Mouse (Mus musculus): ENCODE results near the gene Paqr5. TPM values are rescaled to one million over a fixed set of nuclear protein-coding genes. Genes with fewer than 3 reads are reported as not detected.
A peak's percentile ranks its signal among the peaks of the same experiment; 100 is the strongest.

The Paqr5 gene
- polyA plus RNA-seq, 1 experiment: 0.02 TPM

DNA sequence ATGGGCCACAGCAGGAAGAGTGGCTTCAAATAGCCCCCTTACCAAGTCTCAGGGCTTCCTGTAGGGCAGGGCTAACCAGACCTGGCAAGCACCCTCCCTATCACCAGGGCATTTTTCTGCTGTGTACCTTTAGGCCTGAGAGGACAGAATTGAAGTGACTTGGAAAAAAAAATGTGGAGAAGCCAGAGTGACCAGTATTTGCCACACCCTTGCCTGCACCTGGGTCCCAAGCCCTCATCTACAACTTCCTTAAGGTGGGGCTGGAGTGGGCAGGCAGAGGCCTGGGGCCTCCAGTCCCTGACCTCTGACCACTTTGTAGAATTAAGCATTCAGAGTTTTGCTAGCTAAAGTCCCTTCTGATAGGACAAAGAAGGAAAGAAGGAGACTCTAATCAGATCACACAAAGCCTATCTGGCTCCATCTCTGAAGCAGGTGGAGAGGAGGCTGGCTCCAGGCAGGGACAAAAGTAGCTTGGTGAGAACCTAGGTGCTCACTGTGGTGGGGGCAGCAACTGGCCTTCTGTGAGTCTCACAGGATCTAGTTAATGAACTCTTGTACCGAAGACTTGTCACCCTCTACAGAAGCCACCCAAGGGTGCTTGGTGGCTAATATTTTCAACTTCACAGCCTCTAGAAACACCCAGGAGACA, 66.6 kb downstream of the Paqr5 start:
- TF ChIP-seq POLR2A (IDR thresholded peaks at IDR 0.05; ENCODE audit: insufficient read length, low read depth) (no peak), TCF3 (IDR thresholded peaks at IDR 0.05; ENCODE audit: insufficient read length, low read depth) (no peak), MAX (IDR thresholded peaks at IDR 0.05; ENCODE audit: low read depth) (no peak), CEBPB (IDR thresholded peaks at IDR 0.05; ENCODE audit: insufficient read depth, poor library complexity, severe bottlenecking) (no peak), E2F4 (IDR thresholded peaks at IDR 0.05; ENCODE audit: insufficient read depth) (no peak), USF1 (IDR thresholded peaks at IDR 0.05; ENCODE audit: low read depth) (no peak), SRF (IDR thresholded peaks at IDR 0.05; ENCODE audit: control insufficient read depth, insufficient read length, low read depth) (no peak), TCF12 (IDR thresholded peaks at IDR 0.05; ENCODE audit: insufficient read depth, poor library complexity, severe bottlenecking) (no peak), REST (IDR thresholded peaks at IDR 0.05; ENCODE audit: insufficient read depth, insufficient read length) (no peak), POLR2AphosphoS2 (IDR thresholded peaks at IDR 0.05; ENCODE audit: insufficient read length, low read depth) (no peak), MYOD1 (IDR thresholded peaks at IDR 0.05; ENCODE audit: control insufficient read depth in 1 of 3, insufficient read length in 2 of 3, low read depth in 2 of 3) (no peak), MYOG (IDR thresholded peaks at IDR 0.05; ENCODE audit: control insufficient read depth in 1 of 3, insufficient read depth in 1 of 3, insufficient read length in 2 of 3, low read depth in 2 of 3) (no peak)

DNA sequence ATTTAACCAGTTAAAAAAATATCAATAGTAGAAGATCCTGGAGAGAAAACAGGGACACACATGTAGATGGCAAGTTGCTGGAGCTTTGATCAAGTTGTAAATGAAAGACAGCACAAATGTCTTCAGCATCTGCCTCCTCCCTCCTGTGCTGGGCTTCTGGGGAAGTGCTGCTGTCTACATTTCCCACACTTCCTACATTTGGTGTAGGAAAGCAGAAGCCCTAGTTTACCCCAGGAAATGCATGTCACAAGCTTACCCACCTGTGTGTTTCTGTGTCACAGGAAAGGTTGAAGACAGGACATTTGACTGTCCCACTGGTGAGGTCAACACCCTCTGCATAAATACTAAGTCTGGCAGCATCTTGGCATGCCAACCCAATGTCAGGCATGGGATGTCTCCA, 71.9 kb downstream of the Paqr5 start:
- Histone ChIP-seq H3K4me3 (no peak overlapping the region), H3K36me3 (ENCODE audit: control insufficient read depth, insufficient read depth) (no peaks in the 10 kb centered on the region), H3K4me2 (ENCODE audit: low read depth) (no peak overlapping the region), H3ac (ENCODE audit: control insufficient read depth, insufficient read length) (no peak overlapping the region), H3K79me2 (ENCODE audit: control insufficient read depth, insufficient read depth) (no peaks in the 10 kb centered on the region), H3K27me3 (ENCODE audit: control insufficient read depth, insufficient read depth, insufficient read length) (no peaks in the 10 kb centered on the region)
- no peak for TF ChIP-seq TCF3 (IDR thresholded peaks at IDR 0.05; ENCODE audit: insufficient read length, low read depth)
- no peak for TF ChIP-seq REST (IDR thresholded peaks at IDR 0.05; ENCODE audit: insufficient read depth, insufficient read length)
- TF ChIP-seq MYOG (IDR thresholded peaks at IDR 0.05; ENCODE audit: control insufficient read depth in 1 of 3, insufficient read depth in 1 of 3, insufficient read length in 2 of 3, low read depth in 2 of 3): no peak
- TF ChIP-seq CEBPB (IDR thresholded peaks at IDR 0.05; ENCODE audit: insufficient read depth, poor library complexity, severe bottlenecking): no peak
- TF ChIP-seq POLR2AphosphoS2 (IDR thresholded peaks at IDR 0.05; ENCODE audit: insufficient read length, low read depth): no peak
- no peak for TF ChIP-seq POLR2A (IDR thresholded peaks at IDR 0.05; ENCODE audit: insufficient read length, low read depth)
- no peak for TF ChIP-seq TCF12 (IDR thresholded peaks at IDR 0.05; ENCODE audit: insufficient read depth, poor library complexity, severe bottlenecking)
- no peak for TF ChIP-seq MYOD1 (IDR thresholded peaks at IDR 0.05; ENCODE audit: control insufficient read depth in 1 of 3, insufficient read length in 2 of 3, low read depth in 2 of 3)
- TF ChIP-seq E2F4 (IDR thresholded peaks at IDR 0.05; ENCODE audit: insufficient read depth): no peak
- no peak for TF ChIP-seq SRF (IDR thresholded peaks at IDR 0.05; ENCODE audit: control insufficient read depth, insufficient read length, low read depth)
- no peak for TF ChIP-seq MAX (IDR thresholded peaks at IDR 0.05; ENCODE audit: low read depth)
- no peak for TF ChIP-seq USF1 (IDR thresholded peaks at IDR 0.05; ENCODE audit: low read depth)

More for the DNA sequence above, 66.6 kb downstream of the Paqr5 start:
- Histone ChIP-seq H3K4me3 (no peak overlapping the region), H3K36me3 (ENCODE audit: control insufficient read depth, insufficient read depth) (no peaks in the 10 kb centered on the region), H3K4me2 (ENCODE audit: low read depth) (no peak overlapping the region), H3ac (ENCODE audit: control insufficient read depth, insufficient read length) (no peak overlapping the region), H3K27me3 (ENCODE audit: control insufficient read depth, insufficient read depth, insufficient read length) (no peaks in the 10 kb centered on the region), H3K79me2 (ENCODE audit: control insufficient read depth, insufficient read depth) (no peaks in the 10 kb centered on the region)

DNA sequence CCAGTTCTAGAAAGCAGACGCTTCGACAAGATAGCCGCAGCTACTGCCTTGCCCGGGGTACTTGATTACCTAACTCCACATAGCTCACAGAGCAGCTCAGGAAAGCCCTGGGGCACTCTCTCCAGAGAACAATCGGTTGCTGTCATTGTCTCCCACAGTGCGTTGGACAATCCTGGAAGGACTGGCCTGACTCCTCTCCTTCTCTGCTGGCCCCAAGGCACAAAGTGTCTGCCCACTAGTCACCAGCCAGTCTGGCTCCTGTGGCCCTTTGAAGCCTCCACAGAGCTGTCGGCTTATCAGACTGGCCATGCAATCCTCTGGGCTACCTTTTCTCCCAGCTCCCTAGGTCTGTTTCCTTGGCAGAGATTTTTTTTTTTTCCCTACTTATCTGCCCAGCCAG, 74.4 kb downstream of the Paqr5 start:
- H3K4me3 ChIP-seq: no peak overlapping the region

DNA sequence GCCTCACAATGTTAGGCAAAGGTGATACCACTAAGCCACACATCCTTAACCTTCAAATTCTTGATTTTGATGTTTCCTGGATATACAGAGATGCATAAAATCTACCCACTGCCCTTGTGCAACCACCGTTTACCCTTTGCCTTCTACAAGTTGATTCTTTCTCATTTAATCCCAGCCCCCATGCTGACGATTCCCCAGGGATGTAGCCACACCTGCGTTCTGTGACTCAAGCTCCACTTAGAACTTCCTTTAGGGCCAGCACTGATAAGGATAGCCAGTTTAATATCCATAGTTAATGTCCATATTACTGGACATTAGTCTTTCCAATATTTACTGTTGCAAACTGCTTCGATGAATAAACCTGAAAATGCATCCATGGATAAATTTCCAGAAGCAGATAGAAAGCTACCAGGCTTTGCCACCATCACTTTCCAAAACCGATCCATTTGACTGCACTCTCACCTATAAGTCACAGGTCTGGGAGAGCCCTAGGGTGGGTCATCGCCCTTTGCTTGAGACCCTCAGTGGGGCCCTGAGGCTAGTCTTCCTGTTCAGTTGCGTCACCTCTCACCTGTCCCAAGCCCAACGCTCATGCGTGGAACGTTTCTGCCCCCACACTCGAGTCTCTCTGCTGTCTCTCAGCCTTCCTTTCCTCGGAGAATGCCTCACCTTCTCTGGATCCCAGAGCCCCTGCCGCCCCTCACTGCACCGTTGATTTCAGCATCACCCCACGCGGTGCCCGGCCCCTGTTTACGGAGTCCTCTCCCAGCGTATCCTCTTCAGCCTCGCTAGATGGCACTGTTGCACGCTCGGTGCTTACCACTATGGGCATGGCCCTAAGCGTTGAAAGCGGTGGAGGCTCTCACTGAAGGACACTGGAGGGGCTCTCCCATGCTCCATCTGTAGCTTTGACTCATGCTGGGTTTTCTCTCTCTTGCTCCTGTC, 79.0 kb downstream of the Paqr5 start:
- TF ChIP-seq POLR2A (IDR thresholded peaks at IDR 0.05; ENCODE audit: insufficient read length, low read depth): peak; percentile 22
- peak; percentile 43 for TF ChIP-seq SRF (IDR thresholded peaks at IDR 0.05; ENCODE audit: control insufficient read depth, insufficient read length, low read depth)
- TF ChIP-seq TCF3 (IDR thresholded peaks at IDR 0.05; ENCODE audit: insufficient read length, low read depth): no peak
- Histone ChIP-seq H3K4me3 (peak overlapping the region; percentile 57), H3ac (ENCODE audit: control insufficient read depth, insufficient read length) (no peak overlapping the region), H3K4me2 (ENCODE audit: low read depth) (peak overlapping the region; percentile 86), H3K27me3 (ENCODE audit: control insufficient read depth, insufficient read depth, insufficient read length) (no peaks in the 10 kb centered on the region), H3K79me2 (ENCODE audit: control insufficient read depth, insufficient read depth) (peaks cover 22% of the 10 kb centered on the region), H3K36me3 (ENCODE audit: control insufficient read depth, insufficient read depth) (no peaks in the 10 kb centered on the region)

More for the DNA sequence above, 74.4 kb downstream of the Paqr5 start:
- TF ChIP-seq TCF12 (IDR thresholded peaks at IDR 0.05; ENCODE audit: insufficient read depth, poor library complexity, severe bottlenecking) (no peak), POLR2A (IDR thresholded peaks at IDR 0.05; ENCODE audit: insufficient read length, low read depth) (no peak), POLR2AphosphoS2 (IDR thresholded peaks at IDR 0.05; ENCODE audit: insufficient read length, low read depth) (no peak), SRF (IDR thresholded peaks at IDR 0.05; ENCODE audit: control insufficient read depth, insufficient read length, low read depth) (no peak), MYOD1 (IDR thresholded peaks at IDR 0.05; ENCODE audit: control insufficient read depth in 1 of 3, insufficient read length in 2 of 3, low read depth in 2 of 3) (no peak), REST (IDR thresholded peaks at IDR 0.05; ENCODE audit: insufficient read depth, insufficient read length) (no peak), MYOG (IDR thresholded peaks at IDR 0.05; ENCODE audit: control insufficient read depth in 1 of 3, insufficient read depth in 1 of 3, insufficient read length in 2 of 3, low read depth in 2 of 3) (no peak), TCF3 (IDR thresholded peaks at IDR 0.05; ENCODE audit: insufficient read length, low read depth) (no peak), MAX (IDR thresholded peaks at IDR 0.05; ENCODE audit: low read depth) (no peak), E2F4 (IDR thresholded peaks at IDR 0.05; ENCODE audit: insufficient read depth) (no peak), CEBPB (IDR thresholded peaks at IDR 0.05; ENCODE audit: insufficient read depth, poor library complexity, severe bottlenecking) (no peak), USF1 (IDR thresholded peaks at IDR 0.05; ENCODE audit: low read depth) (no peak)
- Histone ChIP-seq H3K4me2 (ENCODE audit: low read depth) (no peak overlapping the region), H3K36me3 (ENCODE audit: control insufficient read depth, insufficient read depth) (no peaks in the 10 kb centered on the region), H3K79me2 (ENCODE audit: control insufficient read depth, insufficient read depth) (no peaks in the 10 kb centered on the region), H3ac (ENCODE audit: control insufficient read depth, insufficient read length) (no peak overlapping the region), H3K27me3 (ENCODE audit: control insufficient read depth, insufficient read depth, insufficient read length) (no peaks in the 10 kb centered on the region)

Measured in myocyte (in vitro differentiated cells).